Mouse (Mus musculus) spleen, adult 2 months (tissue): ENCODE data around the gene Ydjc.

Experiments used
- CTCF ChIP-seq: fragments of 200-500 bp; IDR thresholded peaks from 2 replicates; pipeline ENCODE4 v1.5.1; 2011; ENCODE audit warnings: mild to moderate bottlenecking, inconsistent platforms; ENCODE audit not compliant: insufficient read depth, insufficient read length, insufficient replicate concordance; ENCODE audit errors: extremely low read depth
- POLR2A ChIP-seq: fragments of 200-500 bp; IDR thresholded peaks from 2 replicates; pipeline ENCODE4 v1.6.1; 2011; ENCODE audit warnings: low read depth, low read length, inconsistent platforms

DNA sequence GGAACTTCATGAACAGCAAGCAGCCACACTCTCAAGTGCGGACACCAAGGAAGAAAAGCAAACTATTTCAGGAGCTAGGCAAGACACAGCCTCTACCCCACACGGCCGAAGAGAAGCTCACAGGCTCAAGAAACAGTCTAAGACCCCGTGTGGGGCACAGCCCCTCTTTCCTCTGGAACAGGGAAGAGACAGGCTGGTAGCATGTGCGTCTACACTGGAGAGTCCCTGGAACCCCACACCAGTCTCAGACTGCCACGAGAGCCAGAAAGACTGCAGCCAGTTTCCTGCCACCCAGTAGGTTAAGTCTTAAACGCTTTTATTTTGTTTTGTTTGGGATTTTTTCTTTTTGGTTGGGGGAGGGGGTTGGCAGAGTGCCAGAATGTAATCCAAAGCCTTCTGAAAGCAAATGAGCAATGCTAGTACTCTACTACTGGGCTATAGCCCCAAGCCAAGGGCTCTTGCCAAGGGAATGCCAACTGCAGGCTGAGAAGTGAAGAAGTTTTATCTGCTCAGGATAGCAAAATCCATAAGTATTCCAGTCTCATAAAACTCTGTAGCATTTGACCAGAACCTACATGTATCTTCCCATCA is 41.7 kb upstream of the Ydjc start:
- TF ChIP-seq CTCF: no peak
- no peak for TF ChIP-seq POLR2A
